Mouse (Mus musculus) liver, embryonic 15.5 days (tissue): ENCODE results near the gene Mbd5. TPM values are rescaled to one million over a fixed set of nuclear protein-coding genes. Genes with fewer than 3 reads are reported as not detected.

ENCODE experiments used
- ATAC-seq: fragments of 200-750 bp; cut with Nextera tagmentation; 2 replicates; pipeline ENCODE4 v1.8.0; 2017; ENCODE audit warnings: moderate number of reproducible peaks, mild to moderate bottlenecking, moderate library complexity; ENCODE audit not compliant: insufficient read depth
- H3K27ac ChIP-seq: fragments of 300-500 bp; sonication (generic); replicated peaks from 2 replicates; pipeline ENCODE4 v1.5.1; 2015; ENCODE audit warnings: mild to moderate bottlenecking, inconsistent platforms
- H3K27me3 ChIP-seq: fragments of 300-500 bp; sonication (generic); 2 replicates; pipeline ENCODE4 v1.6.1; 2015; ENCODE audit warnings: mild to moderate bottlenecking, inconsistent platforms
- H3K36me3 ChIP-seq: fragments of 300-500 bp; sonication (generic); replicated peaks from 2 replicates; pipeline ENCODE4 v1.6.1; 2015; ENCODE audit warnings: moderate library complexity, mild to moderate bottlenecking, inconsistent platforms
- H3K4me1 ChIP-seq: fragments of 300-500 bp; sonication (generic); replicated peaks from 2 replicates; pipeline ENCODE4 v1.6.1; 2015; ENCODE audit warnings: inconsistent platforms
- H3K4me2 ChIP-seq: fragments of 300-500 bp; sonication (generic); 2 replicates; pipeline ENCODE4 v1.6.1; 2015; ENCODE audit warnings: moderate library complexity, mild to moderate bottlenecking, inconsistent platforms
- H3K4me3 ChIP-seq: fragments of 300-500 bp; sonication (generic); replicated peaks from 2 replicates; pipeline ENCODE4 v1.5.1; 2015; ENCODE audit warnings: mild to moderate bottlenecking, inconsistent platforms
- H3K9ac ChIP-seq: fragments of 300-500 bp; sonication (generic); 2 replicates; pipeline ENCODE4 v1.6.1; 2015; ENCODE audit warnings: moderate library complexity, mild to moderate bottlenecking, inconsistent platforms
- H3K9me3 ChIP-seq: fragments of 300-500 bp; sonication (generic); replicated peaks from 2 replicates; pipeline ENCODE4 v1.6.1; 2016; ENCODE audit warnings: inconsistent platforms
- WGBS: fragments of 180-500 bp; shearing (Covaris S2); methylation state at CpG from one replicate; pipeline ENCODE4 v1.1.7; 2015; ENCODE audit warnings: mixed read lengths; ENCODE audit not compliant: insufficient replicate concordance; 5-methylcytosine and 5-hydroxymethylcytosine counted together
- polyA plus RNA-seq: library from polyadenylated mRNA; unstranded; fragments of >200 nt; fragmentation: Nextera tagmentation; extraction: Ambion mirVana; gene quantifications from 2 replicates; pipeline ENCODE4 v1.2.1, GENCODE M21; 2015

The Mbd5 gene
- polyA plus RNA-seq = 5.6 and 7.6 TPM in 2 replicates

DNA sequence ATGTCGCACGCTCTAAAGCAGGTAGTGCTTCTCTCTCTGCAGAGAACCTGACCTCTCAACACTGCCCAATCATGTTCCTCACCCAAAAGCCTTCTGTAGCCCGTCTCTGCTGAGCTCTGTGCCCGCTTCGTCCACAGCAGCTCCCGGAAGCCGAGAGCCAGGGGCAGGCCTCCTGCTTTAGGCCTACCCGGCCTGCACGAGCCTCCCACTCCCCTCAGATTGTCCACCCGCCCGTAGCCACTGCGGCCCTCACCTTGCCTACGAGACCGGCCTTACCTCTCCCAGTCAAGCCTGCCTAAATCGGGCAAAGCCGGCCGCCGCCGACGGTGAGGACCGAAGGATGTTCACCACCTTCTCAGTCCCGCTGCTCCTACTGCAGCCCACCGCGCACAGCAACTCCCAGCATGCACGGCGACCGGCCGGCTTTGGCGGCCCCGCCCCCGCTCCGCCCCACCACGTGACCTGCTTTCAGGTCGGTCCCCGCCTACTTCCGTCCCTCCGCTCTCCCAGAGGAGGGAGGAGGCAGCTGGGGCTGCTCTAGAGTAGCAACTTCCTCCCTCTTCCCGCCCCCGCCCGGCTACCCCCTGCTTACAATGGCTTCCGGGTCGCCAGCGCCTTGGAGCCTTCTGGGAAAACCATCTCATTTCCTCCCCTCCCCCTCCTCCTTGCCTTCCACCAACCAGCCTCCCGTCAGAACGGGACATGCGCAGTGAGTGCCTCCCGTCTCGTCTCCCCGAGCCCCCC lies at the start of gene Mbd5:
Gene Mbd5, plus strand, starts transcription at position 668 of the 744 bp plus-strand sequence.
- H3K9ac ChIP-seq = peak within 1 kb of the TSS; percentile 92
- peak within 1 kb of the TSS; percentile 90 for H3K27ac ChIP-seq
- no peaks in the 10 kb centered on the region for H3K9me3 ChIP-seq
- H3K27me3 ChIP-seq = no peaks in the 10 kb centered on the region
- peak within 1 kb of the TSS; percentile 80 for H3K4me2 ChIP-seq
- H3K36me3 ChIP-seq = no peaks in the 10 kb centered on the region
- peak; percentile 99 for ATAC-seq
- H3K4me1 ChIP-seq = peaks cover 14% of the 10 kb centered on the region
- under 1% methylated on average over 47 of the region's 49 CpGs for WGBS
- peak within 1 kb of the TSS; percentile 98 for H3K4me3 ChIP-seq

GRCm38 (mm10) chr2:48908866-48909265 lies 40.4 kb upstream of the Mbd5 start:
- WGBS = 51% methylated on average over 2 of the region's 2 CpGs

GRCm38 (mm10) chr2:48914185-48914584 lies 35.1 kb upstream of the Mbd5 start:
- Histone ChIP-seq H3K4me1 (no peaks in the 10 kb centered on the region), H3K9ac (no peak overlapping the region), H3K9me3 (no peaks in the 10 kb centered on the region), H3K4me2 (no peak overlapping the region), H3K36me3 (peaks cover 30% of the 10 kb centered on the region), H3K27ac (no peak overlapping the region), H3K4me3 (no peak overlapping the region), H3K27me3 (no peaks in the 10 kb centered on the region)
- WGBS = 62% methylated on average over 1 of the region's 1 CpGs
- ATAC-seq = no peak

More at GRCm38 (mm10) chr2:48908866-48909265, 40.4 kb upstream of the Mbd5 start:
- no peak overlapping the region for H3K9ac ChIP-seq
- no peaks in the 10 kb centered on the region for H3K9me3 ChIP-seq
- no peak overlapping the region for H3K4me2 ChIP-seq
- ATAC-seq = no peak
- H3K27me3 ChIP-seq = no peaks in the 10 kb centered on the region
- no peak overlapping the region for H3K27ac ChIP-seq
- no peak overlapping the region for H3K4me3 ChIP-seq
- no peaks in the 10 kb centered on the region for H3K4me1 ChIP-seq
- peaks cover 36% of the 10 kb centered on the region for H3K36me3 ChIP-seq

GRCm38 (mm10) chr2:48915832-48916231 lies 33.5 kb upstream of the Mbd5 start:
- Histone ChIP-seq H3K9me3 (no peaks in the 10 kb centered on the region), H3K27me3 (no peaks in the 10 kb centered on the region), H3K27ac (no peak overlapping the region), H3K36me3 (peaks cover 35% of the 10 kb centered on the region), H3K9ac (no peak overlapping the region), H3K4me2 (no peak overlapping the region), H3K4me3 (no peak overlapping the region), H3K4me1 (no peaks in the 10 kb centered on the region)
- no peak for ATAC-seq

- no peak overlapping the region for H3K4me2 ChIP-seq
- H3K27ac ChIP-seq = no peak overlapping the region
- H3K36me3 ChIP-seq = peaks cover 13% of the 10 kb centered on the region
- H3K4me3 ChIP-seq = no peak overlapping the region
- no peaks in the 10 kb centered on the region for H3K27me3 ChIP-seq
- 36% methylated on average over 2 of the region's 2 CpGs for WGBS
- H3K9me3 ChIP-seq = no peaks in the 10 kb centered on the region
- ATAC-seq = no peak
- H3K4me1 ChIP-seq = no peaks in the 10 kb centered on the region
- H3K9ac ChIP-seq = no peak overlapping the region
Measured at GRCm38 (mm10) chr2:48935058-48935457, 14.2 kb upstream of the Mbd5 start.

GRCm38 (mm10) chr2:48947761-48948160 lies 1.5 kb upstream of the Mbd5 start:
- peak overlapping the region; percentile 8; the same call in 1 of the 2 replicates for H3K9ac ChIP-seq
- H3K4me1 ChIP-seq = peaks cover 17% of the 10 kb centered on the region
- no peaks in the 10 kb centered on the region for H3K27me3 ChIP-seq
- 0 out of 2 replicates have a peak overlapping the region, but pooled peaks have one; percentile 9 for H3K27ac ChIP-seq
- ATAC-seq = no peak
- 44% methylated on average over 3 of the region's 3 CpGs for WGBS
- peak overlapping the region; percentile 98 for H3K4me3 ChIP-seq
- no peaks in the 10 kb centered on the region for H3K36me3 ChIP-seq
- peak overlapping the region; percentile 80 for H3K4me2 ChIP-seq
- no peaks in the 10 kb centered on the region for H3K9me3 ChIP-seq

DNA sequence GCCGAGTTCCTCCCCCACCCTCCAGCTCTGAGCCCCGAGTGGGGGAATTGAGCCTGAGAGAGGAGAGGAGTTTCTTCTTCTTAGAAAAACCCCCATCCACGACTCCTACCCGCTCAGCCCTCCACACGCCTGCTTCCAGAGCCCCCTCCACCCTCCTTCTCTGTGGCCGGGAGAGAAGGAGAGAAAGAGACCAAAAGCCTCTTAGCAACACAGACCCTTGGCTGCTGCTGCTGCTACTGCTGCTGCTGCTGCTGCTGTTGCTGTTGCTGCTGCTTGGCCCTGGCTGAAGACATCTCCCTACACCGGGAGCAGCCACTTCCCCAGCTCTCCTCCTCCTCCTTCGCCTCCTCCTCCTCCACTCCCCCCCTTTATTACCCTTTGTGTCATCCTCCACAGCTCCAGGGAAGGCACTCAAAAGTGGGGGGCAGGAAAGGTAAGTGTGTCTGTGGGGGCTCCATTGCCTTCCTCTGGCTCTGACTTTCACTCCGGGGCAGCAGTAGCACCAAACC lies 489 bp downstream of the Mbd5 start:
- ATAC-seq = peak; percentile 13
- Histone ChIP-seq H3K4me1 (peaks cover 14% of the 10 kb centered on the region), H3K4me2 (peak overlapping the region; percentile 80), H3K36me3 (no peaks in the 10 kb centered on the region), H3K9ac (peak overlapping the region; percentile 92), H3K4me3 (peak overlapping the region; percentile 98), H3K27ac (peak overlapping the region; percentile 89), H3K27me3 (no peaks in the 10 kb centered on the region), H3K9me3 (no peaks in the 10 kb centered on the region)
- 0% methylated on average over 8 of the region's 9 CpGs for WGBS

GRCm38 (mm10) chr2:48950252-48950315 lies 776 bp downstream of the Mbd5 start, which contains the start of gene Orc4:
TSS of gene Orc4 (minus strand) at chr2:48950277.
- Histone ChIP-seq H3K9ac (peak within 1 kb of the TSS; percentile 92), H3K9me3 (no peaks in the 10 kb centered on the region), H3K4me3 (peak within 1 kb of the TSS; percentile 98), H3K27ac (peak within 1 kb of the TSS; percentile 89), H3K4me2 (peak within 1 kb of the TSS; percentile 80), H3K4me1 (peaks cover 14% of the 10 kb centered on the region), H3K27me3 (no peaks in the 10 kb centered on the region), H3K36me3 (no peaks in the 10 kb centered on the region)
- WGBS = 0% methylated on average over 2 of the region's 2 CpGs
- no peak for ATAC-seq

DNA sequence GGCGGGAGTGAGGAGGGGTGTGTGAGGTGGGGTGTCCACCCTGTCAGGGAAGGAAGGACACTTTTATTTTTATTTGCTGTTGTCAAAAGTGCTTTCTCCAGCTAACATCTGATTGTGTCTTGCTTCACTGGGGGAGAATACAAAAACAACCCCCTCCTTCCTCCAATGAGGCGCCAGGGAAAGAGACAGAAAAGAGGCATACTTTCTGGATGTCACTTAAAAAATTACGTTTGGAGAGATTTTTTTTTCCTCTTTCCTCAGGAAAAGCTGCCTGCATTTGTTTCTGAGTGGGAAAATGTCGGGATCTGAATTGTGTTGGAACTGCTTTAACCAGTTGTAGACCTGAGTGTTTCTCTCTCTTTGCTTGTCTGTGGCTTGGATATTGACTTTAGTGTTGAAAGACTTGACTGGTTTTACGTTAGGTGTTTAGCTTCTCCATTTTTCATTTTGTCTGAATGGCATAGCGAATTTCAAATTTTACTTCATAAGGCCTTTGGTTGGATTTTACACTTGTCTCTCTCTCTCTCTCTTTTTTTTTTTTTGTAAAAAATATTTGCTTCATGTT lies 1.1 kb downstream of the Mbd5 start:
- H3K9me3 ChIP-seq = no peaks in the 10 kb centered on the region

DNA sequence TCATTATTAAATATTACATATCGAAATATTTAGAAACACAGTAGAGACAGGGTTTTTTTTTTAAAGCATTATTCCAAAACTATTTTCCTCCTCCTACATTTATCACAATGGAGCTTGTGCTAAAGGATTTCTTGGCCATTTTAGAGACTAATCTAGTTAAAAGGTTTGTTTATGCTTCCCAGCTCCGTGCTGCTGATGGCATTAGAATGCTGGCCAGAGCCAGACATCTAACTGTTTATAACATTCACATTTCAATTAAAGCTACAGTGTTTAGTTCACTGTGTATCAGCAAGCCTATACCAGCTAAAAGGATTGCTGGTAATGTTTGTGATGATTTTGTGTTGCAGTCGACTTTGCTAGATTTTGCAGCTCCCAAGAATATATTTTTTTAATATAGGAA lies 7.3 kb downstream of the Mbd5 start:
- 53% methylated on average over 3 of the region's 3 CpGs for WGBS
- Histone ChIP-seq H3K9ac (no peak overlapping the region), H3K36me3 (no peaks in the 10 kb centered on the region), H3K4me2 (no peak overlapping the region), H3K4me1 (peaks cover 3% of the 10 kb centered on the region; the same call in 1 of the 2 replicates), H3K9me3 (no peaks in the 10 kb centered on the region), H3K27ac (no peak overlapping the region), H3K4me3 (no peak overlapping the region), H3K27me3 (no peaks in the 10 kb centered on the region)
- ATAC-seq = no peak

More for the DNA sequence above, 1.1 kb downstream of the Mbd5 start:
- H3K36me3 ChIP-seq = no peaks in the 10 kb centered on the region
- peak overlapping the region; percentile 80 for H3K4me2 ChIP-seq
- WGBS = 3% methylated on average over 6 of the region's 6 CpGs
- ATAC-seq = no peak
- H3K27ac ChIP-seq = peak overlapping the region; percentile 89
- peak overlapping the region; percentile 98 for H3K4me3 ChIP-seq
- no peaks in the 10 kb centered on the region for H3K27me3 ChIP-seq
- peak overlapping the region; percentile 92 for H3K9ac ChIP-seq
- H3K4me1 ChIP-seq = peaks cover 14% of the 10 kb centered on the region

DNA sequence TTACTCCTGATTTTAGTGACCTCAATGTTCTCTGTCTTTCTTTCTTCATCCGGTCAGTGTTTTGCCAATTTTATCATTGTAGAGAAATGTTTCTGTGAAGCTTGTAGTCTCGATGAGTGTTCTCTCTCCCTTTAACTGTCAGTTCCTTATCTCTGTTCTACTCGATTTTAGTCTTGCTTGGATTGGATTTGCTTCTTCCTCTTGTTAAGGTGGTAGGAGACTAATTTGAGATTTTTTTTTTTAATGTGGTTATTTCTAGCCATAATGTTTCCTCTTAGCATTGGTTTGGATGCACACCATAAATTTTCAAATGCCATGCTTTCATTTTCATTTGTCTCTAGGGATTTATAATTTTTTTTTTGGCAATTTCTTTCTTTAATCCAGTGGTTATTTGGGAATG lies 29.6 kb downstream of the Mbd5 start:
- no peak for ATAC-seq
- 30% methylated on average over 3 of the region's 3 CpGs for WGBS
- Histone ChIP-seq H3K27me3 (no peaks in the 10 kb centered on the region), H3K27ac (no peak overlapping the region), H3K9me3 (no peaks in the 10 kb centered on the region), H3K4me1 (no peaks in the 10 kb centered on the region), H3K9ac (no peak overlapping the region), H3K36me3 (no peaks in the 10 kb centered on the region), H3K4me3 (no peak overlapping the region), H3K4me2 (no peak overlapping the region)
